Mouse (Mus musculus): ENCODE results near the gene Tnp2.

DNA sequence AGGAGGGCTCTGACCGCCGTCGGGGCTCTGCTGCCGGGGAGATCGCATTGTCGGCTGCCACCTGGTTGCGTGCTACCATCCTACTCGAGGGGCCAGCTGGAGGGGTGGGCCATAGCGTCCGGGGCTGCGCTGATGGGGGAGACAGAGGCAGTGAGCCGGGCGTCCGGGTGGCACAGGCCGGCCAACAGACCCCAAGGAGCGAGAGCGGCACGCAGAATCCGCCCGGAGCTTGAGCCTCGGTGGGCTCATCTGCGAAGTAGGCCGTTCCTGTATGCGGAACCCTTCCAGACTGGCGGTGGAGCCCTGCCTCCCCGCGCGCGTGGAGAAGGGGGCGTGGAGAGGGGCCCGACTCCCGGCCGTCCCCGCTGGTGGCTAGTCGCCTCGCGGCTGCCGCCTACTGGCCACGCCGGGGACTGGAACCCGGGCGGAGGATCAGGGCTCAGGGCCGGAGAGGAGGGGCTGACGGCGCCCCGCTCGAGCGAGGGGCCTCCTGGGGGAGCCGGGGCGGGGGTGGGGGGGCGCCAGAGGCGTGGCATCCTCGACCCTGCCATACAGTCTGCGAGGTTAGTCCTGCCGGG lies 3.6 kb downstream of the Tnp2 start:
- TF ChIP-seq POLR2A (IDR thresholded peaks at IDR 0.05; ENCODE audit: control insufficient read depth, low read depth, low read length): no peak; the same call in 1 of the 2 replicates
- peak; percentile 59 for TF ChIP-seq CTCF (IDR thresholded peaks at IDR 0.05; ENCODE audit: control insufficient read depth, insufficient read depth, insufficient replicate concordance, low read depth, low read length)
